In genomic region chr4:125835250-125835649, GRCm38 (mm10) we compare ENCODE assay signal across 7 mouse cellular contexts.
DNase-seq lines count a peak whose midpoint lies in the region; ATAC-seq lines count a peak whose summit lies in the region.

No protein-coding gene starts in this region.

- H3K4me2 ChIP-seq in hindbrain, embryonic 16.5 days (ENCODE audit: low read length) = 0 out of 2 replicates have a peak overlapping the region, but pooled peaks have one; percentile 14

- 1% methylated on average over 8 of the region's 8 CpGs for WGBS in hindbrain, embryonic 16.5 days

- DNase-seq in lung, postnatal 10 days = peak; percentile 32
- no peak for DNase-seq in lung, adult 18-20 months
- DNase-seq in adrenal gland, postnatal 10 days = peak; percentile 68
- peak; percentile 87 for DNase-seq in retina, embryonic 14.5 days (ENCODE audit: low spot score)

- no peak overlapping the region for H3K4me3 ChIP-seq in hindbrain, embryonic 16.5 days (ENCODE audit: low read length)

- no peaks in the 10 kb centered on the region for H3K9me3 ChIP-seq in hindbrain, embryonic 16.5 days (ENCODE audit: control insufficient read depth, low read length)

- no peak overlapping the region for H3K9ac ChIP-seq in hindbrain, embryonic 16.5 days (ENCODE audit: low read depth, low read length)

- no peaks in the 10 kb centered on the region; the same call in 1 of the 2 replicates for H3K4me1 ChIP-seq in hindbrain, embryonic 16.5 days (ENCODE audit: control insufficient read depth, insufficient read depth, low read depth, low read length)

- no peaks in the 10 kb centered on the region for H3K36me3 ChIP-seq in hindbrain, embryonic 16.5 days (ENCODE audit: control insufficient read depth, insufficient read depth, low read length)

- H3K27me3 ChIP-seq in hindbrain, embryonic 16.5 days (replicated peaks; ENCODE audit: control insufficient read depth, insufficient read depth, low read length) = no peaks in the 10 kb centered on the region

- ATAC-seq in hindbrain, embryonic 16.5 days = no peak
- ATAC-seq in erythroblast, adult 5-6 weeks (replicated peaks; ENCODE audit: low FRiP score, poor library complexity, severe bottlenecking) = no peak
- no peak for ATAC-seq in CD4-positive, CD25-positive, alpha-beta regulatory T cell, adult 4 months

- H3K27ac ChIP-seq in hindbrain, embryonic 16.5 days (ENCODE audit: low read depth, low read length) = no peak overlapping the region

Comparison
In these comparisons a context has a peak if more than half of its experiments do, and no peak if none do; other contexts are left out.
1. DNase-seq: peak in lung, postnatal 10 days (single experiment), adrenal gland, postnatal 10 days (single experiment) and retina, embryonic 14.5 days (single experiment); none in lung, adult 18-20 months (0 of 2).